Mouse (Mus musculus) embryonic facial prominence, embryonic 14.5 days (tissue): ENCODE measurements around the gene Muc4. TPM values are rescaled to one million over a fixed set of nuclear protein-coding genes. Genes with fewer than 3 reads are reported as not detected.

Experiments
- ATAC-seq: fragments of 200-750 bp; cut with Nextera tagmentation; 2 replicates; pipeline ENCODE4 v1.8.0; 2017; ENCODE audit warnings: low read depth, moderate number of reproducible peaks, moderate TSS enrichment
- DNase-seq: peaks from one replicate; pipeline ENCODE4 v3.0.0-alpha.2; 2015; ENCODE audit warnings: low spot score
- H3K27ac ChIP-seq: fragments of 300-500 bp; sonication (generic); replicated peaks from 2 replicates; pipeline ENCODE4 v1.5.1; 2014; ENCODE audit warnings: low read depth, mild to moderate bottlenecking, low read length, moderate library complexity
- H3K27me3 ChIP-seq: fragments of 300-500 bp; sonication (generic); replicated peaks from 2 replicates; pipeline ENCODE4 v1.6.1; 2014; ENCODE audit warnings: low read length; ENCODE audit not compliant: control insufficient read depth, insufficient read depth
- H3K36me3 ChIP-seq: fragments of 300-500 bp; sonication (generic); 2 replicates; pipeline ENCODE4 v1.6.1; 2014; ENCODE audit warnings: low read length, mixed read lengths; ENCODE audit not compliant: control insufficient read depth, insufficient read depth
- H3K4me1 ChIP-seq: fragments of 300-500 bp; sonication (generic); 2 replicates; pipeline ENCODE4 v1.6.1; 2014; ENCODE audit warnings: antibody characterized with exemption, low read length; ENCODE audit not compliant: control insufficient read depth, insufficient read depth
- H3K4me2 ChIP-seq: fragments of 300-500 bp; sonication (generic); 2 replicates; pipeline ENCODE4 v1.6.1; 2014; ENCODE audit warnings: low read depth, mild to moderate bottlenecking, low read length, moderate library complexity, mixed read lengths
- H3K4me3 ChIP-seq: fragments of 300-500 bp; sonication (generic); 2 replicates; pipeline ENCODE4 v1.5.1; 2014; ENCODE audit warnings: low read depth, mild to moderate bottlenecking, low read length
- H3K9ac ChIP-seq: fragments of 300-500 bp; sonication (generic); 2 replicates; pipeline ENCODE4 v1.6.1; 2014; ENCODE audit warnings: low read depth, mild to moderate bottlenecking, low read length, moderate library complexity, mixed read lengths
- H3K9me3 ChIP-seq: fragments of 300-500 bp; sonication (generic); 2 replicates; pipeline ENCODE4 v1.6.1; 2016; ENCODE audit warnings: low read length; ENCODE audit not compliant: control insufficient read depth
- WGBS: fragments of 180-500 bp; shearing (Covaris S2); extraction: QIAGEN DNeasy Blood & Tissue Kit; methylation state at CpG from one replicate; pipeline ENCODE4 v1.1.7; 2014; 5-methylcytosine and 5-hydroxymethylcytosine counted together
- polyA plus RNA-seq: library from polyadenylated mRNA; unstranded; fragments of >200 nt; fragmentation: Nextera tagmentation; extraction: Ambion mirVana; gene quantifications from 2 replicates; pipeline ENCODE4 v1.2.1, GENCODE M21; 2014

Muc4 gene
- polyA plus RNA-seq, 1 experiment from 2014 or later: 1.6 TPM

DNA sequence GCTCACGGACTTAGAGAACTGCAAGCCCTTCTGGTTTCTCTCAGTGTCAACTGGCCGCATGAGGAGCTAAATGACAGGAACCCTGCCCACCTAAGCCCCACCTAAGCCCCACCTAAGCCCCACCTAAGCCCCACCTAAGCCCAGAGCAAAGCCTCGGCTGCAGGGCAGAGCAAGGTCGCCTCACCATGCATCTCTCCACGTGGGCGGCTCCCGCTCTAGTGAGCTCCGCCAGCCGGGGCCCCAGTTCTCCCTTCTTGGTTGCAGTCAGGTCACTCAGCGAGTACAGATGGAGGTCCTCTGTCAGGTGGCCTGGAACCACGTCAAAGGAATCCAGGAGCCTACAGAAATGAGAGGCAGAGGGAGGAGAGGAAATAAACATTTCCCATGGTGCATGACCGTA, 89.7 kb downstream of the Muc4 start:
- H3K27ac ChIP-seq: no peak overlapping the region
- WGBS: 60% methylated on average over 12 of the region's 12 CpGs
- H3K9ac ChIP-seq: no peak overlapping the region
- H3K4me2 ChIP-seq: no peak overlapping the region
- peaks cover 74% of the 10 kb centered on the region for H3K36me3 ChIP-seq
- no peaks in the 10 kb centered on the region for H3K27me3 ChIP-seq
- H3K4me1 ChIP-seq: no peaks in the 10 kb centered on the region
- DNase-seq (no peak), ATAC-seq (no peak)
- H3K4me3 ChIP-seq: no peak overlapping the region
- no peaks in the 10 kb centered on the region for H3K9me3 ChIP-seq

DNA sequence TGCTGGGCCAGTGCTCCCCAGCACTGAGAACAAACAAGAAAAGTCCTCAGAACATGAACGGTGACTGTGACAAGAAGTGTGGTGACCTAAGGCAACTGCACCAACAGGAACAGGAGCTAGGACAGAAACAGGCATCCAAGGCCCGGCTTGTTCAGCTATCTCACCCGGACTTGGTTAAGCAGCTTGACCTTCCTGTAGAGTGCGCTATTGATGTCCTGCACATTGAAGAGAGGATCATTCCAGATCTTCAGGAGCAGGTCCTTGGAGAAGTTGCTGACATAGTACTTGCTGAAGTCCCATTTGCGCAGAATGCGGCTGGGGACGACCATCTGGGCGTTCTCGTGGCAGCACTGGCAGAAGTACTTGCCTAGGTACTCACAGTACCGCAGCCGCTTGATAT, 90.8 kb downstream of the Muc4 start:
- DNase-seq: no peak
- no peak for ATAC-seq
- H3K4me3 ChIP-seq: no peak overlapping the region
- no peak overlapping the region for H3K9ac ChIP-seq
- no peaks in the 10 kb centered on the region for H3K9me3 ChIP-seq
- no peaks in the 10 kb centered on the region for H3K27me3 ChIP-seq
- H3K27ac ChIP-seq: no peak overlapping the region
- 95% methylated on average over 11 of the region's 11 CpGs for WGBS
- H3K4me2 ChIP-seq: no peak overlapping the region
- H3K36me3 ChIP-seq: peaks cover 74% of the 10 kb centered on the region
- no peaks in the 10 kb centered on the region for H3K4me1 ChIP-seq

DNA sequence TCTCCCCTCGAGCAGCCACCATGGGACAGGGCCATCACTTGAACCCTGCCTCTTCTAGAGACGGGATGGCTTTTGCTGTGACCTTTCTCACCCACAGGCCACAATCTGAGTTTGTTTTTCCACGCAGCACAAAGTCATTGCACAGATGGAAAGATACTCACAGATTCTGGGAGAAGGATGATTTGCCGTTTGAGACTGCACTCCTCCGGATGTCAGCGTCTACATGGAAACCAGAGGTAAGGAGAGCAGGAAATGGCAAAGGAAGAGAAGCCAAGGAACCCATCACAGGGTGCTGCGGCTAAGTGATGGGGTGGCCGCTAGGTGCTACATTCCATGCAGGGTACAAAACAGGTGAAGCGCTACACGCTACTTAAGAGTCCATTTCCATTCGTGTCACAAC, 93.4 kb downstream of the Muc4 start:
- Histone ChIP-seq H3K4me2 (no peak overlapping the region), H3K4me3 (no peak overlapping the region), H3K9me3 (no peaks in the 10 kb centered on the region), H3K27ac (no peak overlapping the region), H3K36me3 (peaks cover 65% of the 10 kb centered on the region), H3K9ac (no peak overlapping the region), H3K4me1 (no peaks in the 10 kb centered on the region), H3K27me3 (no peaks in the 10 kb centered on the region)
- 87% methylated on average over 11 of the region's 11 CpGs for WGBS
- ATAC-seq (no peak), DNase-seq (no peak)

DNA sequence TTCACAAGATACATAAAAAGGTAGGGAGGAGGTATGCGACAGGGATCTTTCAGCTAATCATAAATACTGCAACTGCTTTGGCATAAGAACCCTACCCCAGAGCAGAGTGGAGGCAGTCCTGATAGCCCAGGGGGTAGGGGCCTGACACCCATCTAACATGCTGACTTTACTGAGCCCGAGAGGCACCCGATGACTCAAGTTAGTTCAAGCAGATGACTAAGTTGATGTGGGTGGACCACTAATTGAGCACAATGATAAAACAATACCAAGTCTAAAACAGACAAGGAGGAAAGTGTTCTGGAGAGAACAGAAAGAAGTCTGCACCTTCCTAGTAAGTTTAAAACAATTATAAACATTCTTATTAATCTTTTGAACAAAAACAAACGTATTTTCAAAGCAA, 95.8 kb downstream of the Muc4 start:
- H3K36me3 ChIP-seq: peaks cover 63% of the 10 kb centered on the region
- no peak overlapping the region for H3K9ac ChIP-seq

More for the DNA sequence above, 95.8 kb downstream of the Muc4 start:
- H3K4me3 ChIP-seq: no peak overlapping the region
- no peaks in the 10 kb centered on the region for H3K4me1 ChIP-seq
- H3K27me3 ChIP-seq: no peaks in the 10 kb centered on the region
- H3K9me3 ChIP-seq: no peaks in the 10 kb centered on the region
- H3K4me2 ChIP-seq: no peak overlapping the region
- no peak for ATAC-seq
- WGBS: 89% methylated on average over 4 of the region's 4 CpGs
- no peak for DNase-seq
- H3K27ac ChIP-seq: no peak overlapping the region

Other genes with a start within 250 kb of the Muc4 start
- gene Slc51a, start 248.0 kb upstream of the Muc4 start, polyA plus RNA-seq: 0.29 TPM in 2 replicates
- gene Zdhhc19, start 239.6 kb upstream of the Muc4 start, polyA plus RNA-seq: not detected in 2 replicates
- gene Tfrc, start 127.0 kb upstream of the Muc4 start, polyA plus RNA-seq: 40.2 and 40.4 TPM in 2 replicates
- 14.6 and 14.8 TPM in 2 replicates for gene Tnk2, start 92.0 kb upstream of the Muc4 start, polyA plus RNA-seq
- gene Muc20, start 61.5 kb downstream of the Muc4 start, polyA plus RNA-seq: 0.43 and 0.79 TPM in 2 replicates
- gene Smbd1, start 74.6 kb downstream of the Muc4 start, polyA plus RNA-seq: not detected in 2 replicates
- gene Fyttd1, start 141.6 kb downstream of the Muc4 start, polyA plus RNA-seq: 136 and 141 TPM in 2 replicates
- gene Rubcn, start 141.9 kb downstream of the Muc4 start, polyA plus RNA-seq: 19.6 and 20.3 TPM in 2 replicates
- gene Lrch3, start 178.2 kb downstream of the Muc4 start, polyA plus RNA-seq: 23.5 and 25.3 TPM in 2 replicates